Mouse (Mus musculus) heart, postnatal 25 days (tissue): ENCODE data around the gene Asb2. TPM values are rescaled to one million over a fixed set of nuclear protein-coding genes. Genes with fewer than 3 reads are reported as not detected.
A peak's percentile ranks its signal among the peaks of the same experiment; 100 is the strongest.

ENCODE experiments used
- DNase-seq: peaks from one replicate; pipeline ENCODE4 v3.0.0; 2022; ENCODE audit warnings: low spot score
- intact Hi-C: fragments of 180-260 bp; cut with DNase I; formaldehyde crosslinking; loops from one replicate; pipeline ENCODE4 v1.15.1; 2025
- total RNA-seq, 2 experiments: library from RNA; stranded (reverse); gene quantifications; 2 replicates each; pipeline ENCODE4 v1.2.3; 2021

The Asb2 gene
- total RNA-seq, 2 experiments from 2014 or later: 497 to 569 TPM

GRCm38 (mm10) chr12:103362336-103362735, 6.5 kb upstream of the Asb2 start:
- intact Hi-C loops: no loop called here
- DNase-seq: peak; percentile 53

- no peak for DNase-seq
- intact Hi-C loops: no loop called here
Measured at GRCm38 (mm10) chr12:103361539-103362307, 5.9 kb upstream of the Asb2 start.

GRCm38 (mm10) chr12:103360812-103361211, 5.0 kb upstream of the Asb2 start:
- intact Hi-C loops: no loop called here
- no peak for DNase-seq

- DNase-seq: no peak
- intact Hi-C loops: no loop called here
Measured at GRCm38 (mm10) chr12:103358951-103359801, 3.4 kb upstream of the Asb2 start.

GRCm38 (mm10) chr12:103358216-103358615, 2.4 kb upstream of the Asb2 start:
- intact Hi-C loops: no loop called here
- DNase-seq: no peak

- intact Hi-C loops: no loop called here
- DNase-seq: no peak
Measured at GRCm38 (mm10) chr12:103356415-103356748, 581 bp upstream of the Asb2 start.

- intact Hi-C loops: no loop called here
Measured at GRCm38 (mm10) chr12:103353538-103353937, 2.3 kb downstream of the Asb2 start.

GRCm38 (mm10) chr12:103352735-103353134, 3.1 kb downstream of the Asb2 start:
- peak; percentile 53 for DNase-seq
- intact Hi-C loops: no loop called here

More at GRCm38 (mm10) chr12:103353538-103353937, 2.3 kb downstream of the Asb2 start:
- peak; percentile 60 for DNase-seq

- intact Hi-C loops: loop anchor here (1.0 kb wide), 1 partner anchor 23 kb away; no protein-coding TSS in a partner anchor
- no peak for DNase-seq
Measured at GRCm38 (mm10) chr12:103348506-103348905, 7.3 kb downstream of the Asb2 start.

- no peak for DNase-seq
- intact Hi-C loops: no loop called here
Measured at GRCm38 (mm10) chr12:103347406-103347805, 8.4 kb downstream of the Asb2 start.

GRCm38 (mm10) chr12:103346945-103347344, 8.9 kb downstream of the Asb2 start:
- intact Hi-C loops: no loop called here
- DNase-seq: no peak

GRCm38 (mm10) chr12:103344934-103345333, 10.9 kb downstream of the Asb2 start:
- intact Hi-C loops: no loop called here
- no peak for DNase-seq

- intact Hi-C loops: no loop called here
- DNase-seq: no peak
Measured at GRCm38 (mm10) chr12:103343456-103343855, 12.3 kb downstream of the Asb2 start.

- intact Hi-C loops: no loop called here
- no peak for DNase-seq
Measured at GRCm38 (mm10) chr12:103341212-103341611, 14.6 kb downstream of the Asb2 start.

GRCm38 (mm10) chr12:103338162-103338798, 17.5 kb downstream of the Asb2 start:
- intact Hi-C loops: no loop called here
- DNase-seq: no peak

GRCm38 (mm10) chr12:103336766-103337165, 19.0 kb downstream of the Asb2 start:
- no peak for DNase-seq
- intact Hi-C loops: no loop called here

GRCm38 (mm10) chr12:103333426-103333825, 22.4 kb downstream of the Asb2 start:
- intact Hi-C loops: no loop called here
- no peak for DNase-seq

- no peak for DNase-seq
- intact Hi-C loops: no loop called here
Measured at GRCm38 (mm10) chr12:103332879-103333278, 22.9 kb downstream of the Asb2 start.

- no peak for DNase-seq
- intact Hi-C loops: no loop called here
Measured at GRCm38 (mm10) chr12:103331491-103331890, 24.3 kb downstream of the Asb2 start.

- intact Hi-C loops: no loop called here
- peak; percentile 35 for DNase-seq
Measured at GRCm38 (mm10) chr12:103328448-103329191, 27.2 kb downstream of the Asb2 start.
